Mouse (Mus musculus): ENCODE results near the gene Pilrb1.
"Not testable (repeated sequence)": the region's sequence is repeated elsewhere in the genome, so short reads cannot be mapped to it uniquely, and the experiment has no call there.

GRCm38 (mm10) chr5:137837110-137837509 lies 20.8 kb downstream of the Pilrb1 start:
- not testable (repeated sequence) for TF ChIP-seq CTCF (IDR thresholded peaks at IDR 0.05; ENCODE audit: low read depth, low read length); POLR2A (IDR thresholded peaks at IDR 0.05; ENCODE audit: borderline replicate concordance, low read depth, low read length)
